8 mouse cellular contexts compared by ENCODE assay signal in the genomic region with DNA sequence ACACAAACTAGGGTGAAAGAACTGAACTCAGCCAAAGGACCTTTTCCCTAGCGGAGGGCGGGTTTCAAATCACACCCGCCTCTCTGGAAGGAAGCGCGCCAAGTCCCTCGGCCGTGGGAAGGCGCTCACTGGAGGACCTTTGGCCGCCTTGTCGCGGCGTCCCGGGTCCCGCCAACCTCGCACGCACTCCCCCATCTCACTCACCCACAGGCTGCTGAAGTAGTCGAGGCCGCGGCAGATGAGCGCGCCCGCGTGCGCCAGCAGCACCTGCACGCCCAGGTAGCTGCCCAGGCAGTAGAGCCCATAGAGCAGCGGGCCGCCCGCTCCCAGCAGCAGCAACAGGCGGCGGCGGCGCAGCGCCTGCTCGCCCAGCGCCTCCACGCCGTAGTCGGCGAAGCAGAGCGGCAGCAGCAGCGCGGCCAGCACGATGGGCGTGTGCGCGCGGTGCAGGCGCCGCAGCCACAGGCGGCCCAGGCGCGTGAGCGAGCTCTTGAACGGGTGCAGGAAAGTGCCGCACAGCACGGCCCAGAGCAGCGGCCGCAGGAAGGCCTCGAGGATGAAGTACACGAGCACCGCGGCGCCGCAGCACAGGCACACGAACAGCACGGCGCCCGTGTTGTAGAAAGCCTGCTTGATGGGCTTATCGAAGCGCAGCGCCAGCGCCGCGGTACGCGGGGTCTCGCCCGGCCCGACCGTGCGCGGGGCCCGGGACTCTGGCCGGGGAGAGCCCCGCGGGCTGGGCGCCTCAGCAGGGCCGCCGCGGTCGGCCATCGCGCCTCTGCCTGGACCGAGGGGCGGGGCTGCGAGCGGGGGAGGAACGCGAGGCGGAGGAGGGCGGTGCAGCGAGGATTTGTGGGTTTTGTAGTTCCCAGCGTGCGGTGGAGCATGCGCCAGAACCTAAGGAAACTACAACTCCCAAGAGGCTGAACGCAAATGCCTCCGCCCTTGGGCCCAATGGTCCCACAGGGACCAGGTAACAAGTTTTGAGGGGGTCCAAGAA. TPM values are rescaled to one million over a fixed set of nuclear protein-coding genes. Genes with fewer than 3 reads are reported as not detected.
DNase-seq lines count a peak whose midpoint lies in the region; ATAC-seq and TF ChIP-seq lines count a peak whose summit lies in the region.

Gene Tmem245 (minus strand): TSS at position 797 of the 1,000 bp plus-strand sequence.

- peaks cover 8% of the 10 kb centered on the region; the same call in 1 of the 2 replicates for H3K36me3 ChIP-seq in ES-E14 (ENCODE audit: control insufficient read depth, insufficient read depth, low read length, poor library complexity, severe bottlenecking)
- no peaks in the 10 kb centered on the region for H3K36me3 ChIP-seq in forebrain, embryonic 15.5 days

- H3K4me2 ChIP-seq in forebrain, embryonic 15.5 days (replicated peaks), result peak within 1 kb of the TSS; percentile 99

- H3K9ac ChIP-seq in ES-E14 (ENCODE audit: insufficient read depth, low read depth, low read length, poor library complexity, severe bottlenecking), result peak within 1 kb of the TSS; percentile 92
- H3K9ac ChIP-seq in forebrain, embryonic 15.5 days (replicated peaks), result peak within 1 kb of the TSS; percentile 92

- no peaks in the 10 kb centered on the region for H3K27me3 ChIP-seq in forebrain, embryonic 15.5 days

- TF ChIP-seq CTCF in lung, adult 2 months (IDR thresholded peaks at IDR 0.05; ENCODE audit: insufficient read depth, low read length), result no peak

- intact Hi-C loops in heart, postnatal 25 days (cut with DNase I), result no loop called here

- in situ Hi-C loops in ES-E14 (cut with MboI; ENCODE audit: low sequenced_read_pairs in 2 of 2, unreplicated experiment in 2 of 2), result no loop called here

- ATAC-seq in forebrain, embryonic 15.5 days (replicated peaks), result peak; percentile 98
- peak; percentile 97 for ATAC-seq in neutrophil, adult 5-6 weeks (ENCODE audit: extremely low read depth, insufficient number of reproducible peaks, low FRiP score, poor library complexity, severe bottlenecking)

- WGBS in forebrain, embryonic 15.5 days, result under 1% methylated on average over 107 of the region's 107 CpGs
- WGBS in lung, adult 2 months, result under 1% methylated on average over 107 of the region's 107 CpGs

- peak; percentile 61; the same call in 1 of the 2 replicates for TF ChIP-seq POLR2A in lung, adult 2 months (IDR thresholded peaks at IDR 0.05; ENCODE audit: borderline replicate concordance, extremely low read depth, low read depth, low read length)

- DNase-seq in ES-E14 (ENCODE audit: low read depth, low spot score), result peak; percentile 93
- peak; percentile 93 for DNase-seq in cerebellum, adult 11-12 months
- peak; percentile 88 for DNase-seq in heart, postnatal 25 days (ENCODE audit: low spot score)
- peak; percentile 89 to 95 for DNase-seq in layer of hippocampus, adult 18-20 months (ENCODE audit: low spot score in 2 of 2)
- peak; percentile 88 for DNase-seq in lung, adult 2 months
- DNase-seq in thymus, adult 18-20 months, result peak; percentile 86 to 90

- H3K9me3 ChIP-seq in ES-E14 (ENCODE audit: control insufficient read depth, insufficient read depth, low read depth, low read length), result no peaks in the 10 kb centered on the region
- no peaks in the 10 kb centered on the region for H3K9me3 ChIP-seq in forebrain, embryonic 15.5 days

- H3K4me3 ChIP-seq in ES-E14 (ENCODE audit: insufficient read depth in 1 of 2, low read depth in 1 of 2, low read length in 2 of 2, poor library complexity in 1 of 2, severe bottlenecking in 1 of 2), result peak within 1 kb of the TSS; percentile 92 to 93
- H3K4me3 ChIP-seq in forebrain, embryonic 15.5 days, result peak within 1 kb of the TSS; percentile 99
- peak within 1 kb of the TSS; percentile 81 for H3K4me3 ChIP-seq in lung, adult 2 months (replicated peaks; ENCODE audit: extremely low read depth, low read depth, low read length)

- H3K27ac ChIP-seq in ES-E14 (ENCODE audit: insufficient read depth, low read depth, low read length, poor library complexity, severe bottlenecking), result peak within 1 kb of the TSS; percentile 46
- peak within 1 kb of the TSS; percentile 90 for H3K27ac ChIP-seq in forebrain, embryonic 15.5 days (replicated peaks)

- H3K4me1 ChIP-seq in ES-E14 (ENCODE audit: control insufficient read depth in 2 of 2, insufficient read depth in 2 of 2, low read length in 2 of 2, poor library complexity in 1 of 2), result peaks cover 8 to 21% of the 10 kb centered on the region in 2 experiments
- peaks cover 23% of the 10 kb centered on the region for H3K4me1 ChIP-seq in forebrain, embryonic 15.5 days
- H3K4me1 ChIP-seq in lung, adult 2 months (ENCODE audit: control insufficient read depth, insufficient read depth, low read length), result no peaks in the 10 kb centered on the region

TF ChIP-seq in ES-E14, 5 proteins besides CTCF, POLR2A, EP300 and RAD21:
- TF ChIP-seq ZC3H11A (IDR thresholded peaks at IDR 0.05; ENCODE audit: borderline replicate concordance, low read depth, low read length) (no peak), CHD2 (IDR thresholded peaks at IDR 0.05; ENCODE audit: low read depth, low read length) (peak; percentile 33; the same call in 1 of the 2 replicates), HCFC1 (IDR thresholded peaks at IDR 0.05; ENCODE audit: borderline replicate concordance, insufficient read depth, low read length) (peak; percentile 99)

RNA-seq across cellular contexts. Expression of gene Tmem245, which starts in this region (rescaled TPM):
- total RNA-seq in ES-E14 (2012; rRNA removed), result 54.9 and 60.0 TPM in 2 replicates
- 8.9 and 9.0 TPM in 2 replicates for polyA plus RNA-seq in forebrain, embryonic 15.5 days (2015; fragmentation: Nextera tagmentation; extraction: Ambion mirVana)
- 10 to 100 TPM; 56.5 to 58.1 TPM for total RNA-seq in heart, postnatal 25 days (2021)
- total RNA-seq in layer of hippocampus, adult 18-20 months (2021), result 10 to 100 TPM; 33.7 to 35.4 TPM
- polyA plus RNA-seq in lung, adult 2 months (2012; rRNA removed), result 15.4 and 20.5 TPM in 2 replicates
- total RNA-seq in neutrophil, adult 5-6 weeks (2017), result 16.8 and 19.0 TPM in 2 replicates

Comparison
In these comparisons a context has a peak if more than half of its experiments do, and no peak if none do; other contexts are left out.
1. Peak in every context shown above with its lines: DNase-seq, ATAC-seq, H3K4me3 ChIP-seq and H3K27ac ChIP-seq.